Mouse (Mus musculus) intestine, postnatal 0 days (tissue): ENCODE data around the gene Prickle3. TPM values are rescaled to one million over a fixed set of nuclear protein-coding genes. Genes with fewer than 3 reads are reported as not detected.

Source experiments
- ATAC-seq: fragments of 200-750 bp; cut with Nextera tagmentation; 2 replicates; pipeline ENCODE4 v1.8.0; 2017; ENCODE audit warnings: mild to moderate bottlenecking, moderate TSS enrichment, moderate library complexity
- H3K27ac ChIP-seq: fragments of 300-500 bp; sonication (generic); 2 replicates; pipeline ENCODE4 v1.5.1; 2014; ENCODE audit warnings: mild to moderate bottlenecking, low read depth, low read length, moderate library complexity
- H3K27me3 ChIP-seq: fragments of 300-500 bp; sonication (generic); replicated peaks from 2 replicates; pipeline ENCODE4 v1.6.1; 2014; ENCODE audit warnings: low read length, mixed read lengths; ENCODE audit not compliant: control insufficient read depth, insufficient read depth
- H3K36me3 ChIP-seq: fragments of 300-500 bp; sonication (generic); 2 replicates; pipeline ENCODE4 v1.6.1; 2014; ENCODE audit warnings: mild to moderate bottlenecking, moderate library complexity; ENCODE audit not compliant: control insufficient read depth, insufficient read depth
- H3K4me1 ChIP-seq: fragments of 300-500 bp; sonication (generic); replicated peaks from 2 replicates; pipeline ENCODE4 v1.6.1; 2014; ENCODE audit warnings: antibody characterized with exemption, low read length, mixed read lengths; ENCODE audit not compliant: control insufficient read depth, insufficient read depth
- H3K4me2 ChIP-seq: fragments of 300-500 bp; sonication (generic); replicated peaks from 2 replicates; pipeline ENCODE4 v1.6.1; 2014; ENCODE audit warnings: low read depth, mild to moderate bottlenecking, moderate library complexity
- H3K4me3 ChIP-seq: fragments of 300-500 bp; sonication (generic); 2 replicates; pipeline ENCODE4 v1.5.1; 2014; ENCODE audit warnings: low read depth, low read length
- H3K9ac ChIP-seq: fragments of 300-500 bp; sonication (generic); 2 replicates; pipeline ENCODE4 v1.6.1; 2014; ENCODE audit warnings: mild to moderate bottlenecking, low read depth, low read length
- H3K9me3 ChIP-seq: fragments of 300-500 bp; sonication (generic); 2 replicates; pipeline ENCODE4 v1.6.1; 2016; ENCODE audit warnings: mixed run types; ENCODE audit not compliant: control insufficient read depth
- CTCF ChIP-seq: sonication (generic); IDR thresholded peaks from 2 replicates; pipeline ENCODE4 v1.5.1; 2016; ENCODE audit warnings: low read depth, mild to moderate bottlenecking, control low read depth, antibody characterized with exemption, moderate library complexity
- WGBS: fragments of 180-500 bp; shearing (Covaris S2); extraction: QIAGEN DNeasy Blood & Tissue Kit; methylation state at CpG from one replicate; pipeline ENCODE4 v1.1.7; 2014; 5-methylcytosine and 5-hydroxymethylcytosine counted together
- polyA plus RNA-seq: library from polyadenylated mRNA; unstranded; fragments of >200 nt; fragmentation: Nextera tagmentation; extraction: Ambion mirVana; gene quantifications from 2 replicates; pipeline ENCODE4 v1.2.1, GENCODE M21; 2015

Prickle3 gene
- polyA plus RNA-seq, 1 experiment from 2014 or later, result 3.4 TPM

DNA sequence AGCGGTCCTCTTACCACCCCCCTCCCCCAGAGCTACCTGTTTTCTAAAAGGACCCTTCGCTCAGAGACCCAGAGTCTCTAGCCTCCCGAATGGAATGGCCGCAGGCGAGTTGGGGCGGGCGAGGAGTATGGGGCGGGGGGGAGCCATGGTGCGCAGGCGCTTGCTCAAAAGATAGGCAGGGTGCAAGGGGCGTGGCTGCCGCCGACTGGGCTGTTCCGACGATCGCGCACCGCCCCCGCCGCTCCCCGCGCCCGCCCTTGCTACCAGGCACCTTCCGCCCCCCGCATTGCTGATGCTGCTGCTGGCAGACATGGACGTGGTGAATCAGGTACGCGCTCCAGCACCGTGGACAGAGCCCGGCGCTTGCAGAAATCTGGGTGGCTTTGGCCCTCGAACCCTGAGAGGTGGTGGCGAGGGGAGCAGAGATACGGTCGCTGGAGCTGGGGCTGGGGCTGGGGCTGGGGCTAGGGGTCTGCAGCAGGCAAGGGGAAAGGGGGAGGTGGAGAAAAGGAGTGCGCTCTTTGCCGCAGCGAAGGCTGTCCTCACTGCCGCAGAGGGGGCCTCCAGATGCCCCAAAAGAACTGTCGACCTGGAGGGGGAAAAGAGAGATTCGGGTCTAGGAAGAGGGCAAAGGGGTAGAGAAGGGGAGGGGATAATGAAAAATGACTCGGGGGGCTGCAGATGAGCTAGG lies 18.5 kb upstream of the Prickle3 start, which contains the start of gene Syp:
TSS of gene Syp (plus strand) at position 71 of the 691 bp plus-strand sequence.
- WGBS, result 15% methylated on average over 41 of the region's 42 CpGs
- Histone ChIP-seq H3K27me3 (no peaks in the 10 kb centered on the region), H3K9me3 (no peaks in the 10 kb centered on the region), H3K9ac (no peak within 1 kb of the TSS), H3K4me1 (no peaks in the 10 kb centered on the region), H3K36me3 (no peaks in the 10 kb centered on the region), H3K4me2 (peak within 1 kb of the TSS; percentile 51), H3K4me3 (peak within 1 kb of the TSS; percentile 18), H3K27ac (no peak within 1 kb of the TSS)
- peak; percentile 75 for ATAC-seq
- no peak for TF ChIP-seq CTCF

DNA sequence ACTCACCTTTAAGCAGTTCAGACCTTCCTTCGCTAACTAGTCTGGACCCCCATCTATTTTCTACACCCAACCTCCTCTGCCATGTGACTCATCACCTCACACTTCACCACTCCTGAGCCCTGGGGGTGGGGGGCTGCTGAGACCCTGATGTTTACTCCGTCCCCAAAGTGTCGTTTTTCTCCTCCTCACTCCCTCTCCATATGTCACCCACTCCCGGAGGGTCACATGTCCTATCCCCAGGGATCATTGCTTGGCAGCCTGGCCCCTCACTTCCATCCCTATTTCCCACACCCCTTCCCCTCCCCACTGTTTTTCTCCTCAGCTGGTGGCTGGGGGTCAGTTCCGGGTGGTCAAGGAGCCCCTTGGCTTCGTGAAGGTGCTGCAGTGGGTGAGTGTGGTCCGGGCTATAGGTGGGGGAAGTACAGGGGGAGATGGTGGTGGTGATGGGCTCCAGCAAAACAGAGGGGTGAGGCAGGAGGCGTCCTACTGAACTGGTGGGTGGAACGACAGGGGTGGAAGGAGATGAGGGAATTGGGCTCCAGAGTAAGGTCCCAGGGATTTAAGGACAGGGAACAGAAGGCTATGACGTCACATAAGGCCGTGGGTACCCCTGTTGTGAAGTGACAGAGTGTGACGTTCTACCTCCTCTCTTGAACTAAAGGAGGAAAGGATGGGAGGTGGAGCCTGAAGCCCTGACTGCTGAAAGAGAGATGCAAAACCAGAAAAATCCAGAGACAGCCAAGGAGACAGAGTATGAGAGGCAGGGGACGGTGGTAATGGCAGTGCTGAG lies 17.3 kb upstream of the Prickle3 start:
- Histone ChIP-seq H3K27me3 (no peaks in the 10 kb centered on the region), H3K36me3 (no peaks in the 10 kb centered on the region), H3K4me1 (no peaks in the 10 kb centered on the region), H3K9ac (no peak overlapping the region), H3K9me3 (no peaks in the 10 kb centered on the region), H3K4me2 (no peak overlapping the region), H3K4me3 (no peak overlapping the region), H3K27ac (no peak overlapping the region)
- no peak for ATAC-seq
- 23% methylated on average over 13 of the region's 13 CpGs for WGBS
- no peak for TF ChIP-seq CTCF

DNA sequence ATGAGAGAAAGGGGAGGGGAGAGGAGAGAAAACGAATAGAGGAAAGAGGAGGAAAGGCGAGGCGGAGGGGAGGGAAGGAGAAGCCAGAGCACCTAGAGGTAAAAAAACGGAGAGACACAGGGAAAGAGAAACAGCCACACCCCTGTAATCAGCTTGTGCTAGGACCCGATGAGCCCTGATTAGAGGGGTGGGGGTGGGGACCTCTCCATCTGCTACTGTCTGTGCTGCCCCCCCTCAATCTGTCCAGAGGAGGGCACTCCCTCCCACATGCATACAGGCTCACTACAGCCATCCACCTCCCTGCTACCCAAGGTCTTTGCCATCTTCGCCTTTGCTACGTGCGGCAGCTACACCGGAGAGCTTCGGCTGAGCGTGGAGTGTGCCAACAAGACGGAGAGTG lies 16.3 kb upstream of the Prickle3 start:
- 26% methylated on average over 12 of the region's 12 CpGs for WGBS
- no peak for ATAC-seq

DNA sequence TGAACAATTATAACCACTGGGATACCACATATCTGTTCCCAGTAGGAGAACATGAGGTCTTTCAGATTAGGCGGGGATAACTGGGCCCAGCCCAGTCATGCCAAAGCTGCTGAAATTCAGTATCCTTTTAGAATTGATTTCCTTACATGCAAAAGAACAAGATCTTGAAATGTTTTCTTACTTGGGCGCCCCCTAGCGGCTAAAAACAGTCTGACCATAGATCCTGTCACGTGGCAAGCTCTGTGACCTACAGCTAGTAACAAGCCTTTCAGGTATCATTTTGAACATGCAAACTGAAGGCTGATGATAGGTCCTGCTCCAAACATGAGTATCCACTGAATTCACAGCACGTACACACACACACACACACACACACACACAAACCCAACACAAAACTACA lies 11.7 kb upstream of the Prickle3 start:
- WGBS, result 14% methylated on average over 5 of the region's 5 CpGs
- Histone ChIP-seq H3K4me1 (no peaks in the 10 kb centered on the region), H3K4me3 (no peak overlapping the region), H3K27me3 (no peaks in the 10 kb centered on the region), H3K4me2 (no peak overlapping the region), H3K9ac (no peak overlapping the region), H3K9me3 (no peaks in the 10 kb centered on the region), H3K27ac (no peak overlapping the region), H3K36me3 (no peaks in the 10 kb centered on the region)
- peak; percentile 73 for TF ChIP-seq CTCF
- no peak for ATAC-seq

More for the DNA sequence above, 16.3 kb upstream of the Prickle3 start:
- Histone ChIP-seq H3K27me3 (no peaks in the 10 kb centered on the region), H3K4me2 (no peak overlapping the region), H3K36me3 (no peaks in the 10 kb centered on the region), H3K4me3 (no peak overlapping the region), H3K4me1 (no peaks in the 10 kb centered on the region), H3K9me3 (no peaks in the 10 kb centered on the region), H3K27ac (no peak overlapping the region), H3K9ac (no peak overlapping the region)
- TF ChIP-seq CTCF, result no peak

DNA sequence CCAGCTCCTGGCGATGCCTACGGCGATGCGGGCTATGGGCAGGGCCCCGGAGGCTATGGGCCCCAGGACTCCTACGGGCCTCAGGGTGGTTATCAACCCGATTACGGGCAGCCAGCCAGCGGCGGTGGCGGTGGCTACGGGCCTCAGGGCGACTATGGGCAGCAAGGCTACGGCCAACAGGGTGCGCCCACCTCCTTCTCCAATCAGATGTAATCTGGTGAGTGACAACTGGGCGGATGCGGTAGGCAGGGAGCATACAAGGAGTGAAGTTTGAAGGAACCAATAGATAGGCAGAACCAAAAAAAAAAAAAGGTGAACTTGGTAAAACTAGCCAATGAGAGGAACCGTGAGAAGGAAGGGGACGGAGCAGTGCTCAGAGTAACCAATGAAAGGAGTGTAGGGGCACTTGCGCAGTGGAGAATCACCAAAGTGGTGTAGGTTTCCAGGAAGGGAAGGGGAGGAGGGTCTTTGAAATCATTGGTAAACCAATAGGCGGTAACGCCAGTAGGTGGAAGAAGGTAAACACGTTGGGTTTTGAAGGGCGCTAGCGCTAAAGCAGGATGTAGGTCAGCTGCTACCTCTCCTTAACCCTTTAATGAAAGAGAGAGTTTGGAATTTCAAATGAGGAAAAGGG lies 8.3 kb upstream of the Prickle3 start:
- 23% methylated on average over 25 of the region's 25 CpGs for WGBS
- H3K4me2 ChIP-seq, result peak overlapping the region; percentile 65
- peak overlapping the region; percentile 79 for H3K27ac ChIP-seq
- peak; percentile 96 for ATAC-seq
- H3K9me3 ChIP-seq, result no peaks in the 10 kb centered on the region
- peak; percentile 60 for TF ChIP-seq CTCF
- no peaks in the 10 kb centered on the region for H3K4me1 ChIP-seq
- peak overlapping the region; percentile 46 for H3K9ac ChIP-seq
- no peaks in the 10 kb centered on the region for H3K36me3 ChIP-seq
- H3K27me3 ChIP-seq, result no peaks in the 10 kb centered on the region
- peak overlapping the region; percentile 40 for H3K4me3 ChIP-seq
